Mouse (Mus musculus) stomach, postnatal 0 days (tissue): ENCODE data around the gene Tnrc6a. TPM values are rescaled to one million over a fixed set of nuclear protein-coding genes. Genes with fewer than 3 reads are reported as not detected.
"Not testable (repeated sequence)": the region's sequence is repeated elsewhere in the genome, so short reads cannot be mapped to it uniquely, and the experiment has no call there.

Source experiments
- ATAC-seq: fragments of 200-750 bp; cut with Nextera tagmentation; 2 replicates; pipeline ENCODE4 v1.8.0; 2017; ENCODE audit not compliant: low FRiP score, low TSS enrichment
- DNase-seq: peaks from one replicate; pipeline ENCODE4 v3.0.0-alpha.2; 2016; ENCODE audit warnings: low spot score
- H3K27ac ChIP-seq: fragments of 300-500 bp; sonication (generic); replicated peaks from 2 replicates; pipeline ENCODE4 v1.5.1; 2014; ENCODE audit warnings: mild to moderate bottlenecking, control low read depth
- H3K27me3 ChIP-seq: fragments of 300-500 bp; sonication (generic); 2 replicates; pipeline ENCODE4 v1.6.1; 2014; ENCODE audit warnings: low read length; ENCODE audit not compliant: control insufficient read depth, insufficient read depth
- H3K36me3 ChIP-seq: fragments of 300-500 bp; sonication (generic); 2 replicates; pipeline ENCODE4 v1.6.1; 2014; ENCODE audit warnings: low read length, mixed read lengths; ENCODE audit not compliant: control insufficient read depth, insufficient read depth
- H3K4me1 ChIP-seq: fragments of 300-500 bp; sonication (generic); replicated peaks from 2 replicates; pipeline ENCODE4 v1.6.1; 2014; ENCODE audit warnings: antibody characterized with exemption; ENCODE audit not compliant: control insufficient read depth, insufficient read depth
- H3K4me2 ChIP-seq: fragments of 300-500 bp; sonication (generic); replicated peaks from 2 replicates; pipeline ENCODE4 v1.6.1; 2014; ENCODE audit warnings: low read depth, mild to moderate bottlenecking, control low read depth, moderate library complexity
- H3K4me3 ChIP-seq: fragments of 300-500 bp; sonication (generic); 2 replicates; pipeline ENCODE4 v1.5.1; 2014; ENCODE audit warnings: low read depth, low read length, control low read depth
- H3K9ac ChIP-seq: fragments of 300-500 bp; sonication (generic); 2 replicates; pipeline ENCODE4 v1.6.1; 2014; ENCODE audit warnings: mild to moderate bottlenecking, low read length, control low read depth, mixed read lengths
- H3K9me3 ChIP-seq: fragments of 300-500 bp; sonication (generic); 2 replicates; pipeline ENCODE4 v1.6.1; 2016; ENCODE audit warnings: low read length; ENCODE audit not compliant: control insufficient read depth
- CTCF ChIP-seq: IDR thresholded peaks from 2 replicates; pipeline ENCODE4 v1.5.1; 2016; ENCODE audit warnings: antibody characterized with exemption, low read depth, mild to moderate bottlenecking, moderate library complexity
- EP300 ChIP-seq: optimal IDR thresholded peaks from 2 replicates; pipeline ENCODE3; 2016; ENCODE audit warnings: antibody characterized with exemption
- WGBS: fragments of 180-500 bp; shearing (Covaris S2); extraction: QIAGEN DNeasy Blood & Tissue Kit; methylation state at CpG from one replicate; pipeline ENCODE4 v1.1.7; 2014; 5-methylcytosine and 5-hydroxymethylcytosine counted together
- polyA plus RNA-seq: library from polyadenylated mRNA; unstranded; fragments of >200 nt; fragmentation: Nextera tagmentation; extraction: Ambion mirVana; gene quantifications from 2 replicates; pipeline ENCODE4 v1.2.1, GENCODE M21; 2015

Gene Tnrc6a
- polyA plus RNA-seq, 1 experiment from 2014 or later, result 44.2 TPM

DNA sequence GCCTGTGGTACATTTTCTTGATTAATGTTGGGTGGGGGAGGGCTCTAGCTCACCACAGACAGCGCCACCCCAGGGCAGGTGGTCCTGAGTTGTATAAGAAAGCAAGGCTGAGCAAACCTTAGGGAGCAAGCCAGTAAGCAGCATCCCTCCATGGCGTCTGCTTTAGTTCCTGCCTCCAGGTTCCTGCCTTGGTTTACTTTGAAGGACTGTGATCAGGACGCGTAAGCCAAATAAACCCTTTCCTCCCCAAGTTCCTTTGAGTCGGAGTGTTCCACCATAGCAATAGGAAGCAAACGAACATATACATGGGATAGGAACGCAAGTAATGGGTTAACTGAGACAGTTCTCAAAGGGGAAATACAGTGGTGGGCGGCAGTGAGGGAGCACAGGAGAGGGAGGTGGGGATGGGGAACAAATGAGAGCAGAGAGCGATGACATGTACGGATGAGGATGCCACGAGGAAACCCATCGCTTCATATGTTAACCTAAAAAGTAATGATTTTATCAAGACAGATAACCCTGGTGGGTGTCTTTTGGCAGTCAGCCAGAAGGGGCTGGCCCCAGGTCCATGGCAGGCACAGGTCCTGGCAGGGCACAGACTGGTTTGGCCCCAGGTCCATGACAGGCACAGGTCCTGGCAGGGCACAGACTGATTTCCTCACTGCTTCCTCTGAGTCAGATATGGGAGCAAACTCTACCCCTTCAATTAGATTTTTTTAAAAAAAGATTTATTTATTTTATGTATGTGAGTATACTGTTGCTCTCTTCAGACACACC lies 27.2 kb upstream of the Tnrc6a start:
- TF ChIP-seq CTCF, result peak; percentile 28; the same call in 1 of the 2 replicates
- TF ChIP-seq EP300, result no peak
- no peak overlapping the region for H3K27ac ChIP-seq
- no peaks in the 10 kb centered on the region for H3K36me3 ChIP-seq
- H3K4me2 ChIP-seq, result no peak overlapping the region
- DNase-seq (peak; percentile 42), ATAC-seq (no peak)
- no peaks in the 10 kb centered on the region for H3K4me1 ChIP-seq
- no peaks in the 10 kb centered on the region for H3K27me3 ChIP-seq
- no peak overlapping the region for H3K4me3 ChIP-seq
- H3K9me3 ChIP-seq, result no peaks in the 10 kb centered on the region
- no peak overlapping the region for H3K9ac ChIP-seq
- 82% methylated on average over 12 of the region's 12 CpGs for WGBS

DNA sequence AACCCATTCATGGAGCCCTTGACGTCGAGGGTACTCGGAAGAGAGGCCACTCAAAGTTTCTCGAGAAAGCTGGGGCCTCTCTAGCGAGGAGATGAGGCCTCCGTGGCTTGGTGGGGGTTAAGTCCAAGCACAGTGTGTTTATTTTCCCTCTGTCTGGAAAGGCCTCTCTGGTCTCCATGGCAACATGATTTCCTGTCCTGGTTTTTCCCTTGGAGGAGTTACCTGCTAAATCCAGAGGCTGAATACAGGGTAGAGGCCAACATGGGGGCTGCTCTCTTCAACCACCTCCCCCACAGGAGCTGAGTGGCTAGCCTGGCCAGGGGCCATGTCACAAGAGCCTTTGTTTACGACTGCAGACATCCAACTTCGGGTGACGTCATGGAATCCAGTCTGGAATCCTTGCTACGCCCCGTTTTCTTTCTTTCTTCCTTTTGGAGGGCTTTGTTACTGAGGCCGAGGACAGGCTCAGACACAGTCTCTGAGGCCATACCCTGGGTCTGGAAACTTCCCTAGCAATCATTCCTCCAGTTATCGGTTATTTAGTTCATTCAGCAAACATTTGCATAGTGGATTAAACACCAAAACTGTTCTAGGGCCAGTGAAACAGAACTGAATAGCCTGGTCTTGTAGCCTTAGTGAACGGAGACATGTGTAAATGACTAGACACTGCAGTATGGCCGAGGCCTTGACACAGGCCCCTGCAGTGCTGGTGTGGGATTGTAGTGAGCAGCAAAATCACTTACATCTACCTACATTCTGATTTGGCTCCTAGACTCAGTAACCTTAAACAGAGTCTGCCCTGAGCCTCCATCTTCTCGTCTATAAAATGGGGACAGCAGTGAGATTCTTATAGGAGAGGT lies 25.6 kb upstream of the Tnrc6a start:
- H3K4me2 ChIP-seq, result no peak overlapping the region
- 10% methylated on average over 16 of the region's 16 CpGs for WGBS
- no peaks in the 10 kb centered on the region for H3K27me3 ChIP-seq
- 0 out of 2 replicates have a peak overlapping the region, but pooled peaks have one; percentile 18 for H3K9ac ChIP-seq
- DNase-seq (peak; percentile 87), ATAC-seq (peak; percentile 92)
- no peak overlapping the region for H3K4me3 ChIP-seq
- TF ChIP-seq EP300 (peak; percentile 61), CTCF (no peak)
- no peaks in the 10 kb centered on the region for H3K4me1 ChIP-seq
- no peaks in the 10 kb centered on the region for H3K9me3 ChIP-seq
- peak overlapping the region; percentile 89 for H3K27ac ChIP-seq
- no peaks in the 10 kb centered on the region for H3K36me3 ChIP-seq

DNA sequence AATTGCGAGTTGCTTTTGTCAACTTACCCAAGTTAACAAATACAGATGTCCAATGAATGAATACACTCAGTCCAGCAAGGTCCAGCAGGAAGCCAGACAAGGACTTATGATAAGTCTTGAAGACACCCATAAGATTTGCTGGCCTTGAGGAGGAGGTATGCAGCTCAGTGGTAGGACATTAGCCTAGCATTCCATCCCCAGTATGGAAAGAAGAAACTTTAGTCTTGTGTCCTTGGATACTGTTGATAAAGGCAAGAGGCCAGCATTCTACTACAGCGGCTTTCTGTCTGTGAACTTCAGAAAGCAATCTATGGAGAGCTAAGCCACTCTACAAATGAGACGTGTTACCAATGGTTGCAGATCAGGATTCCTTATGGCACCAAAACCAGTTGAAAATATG lies 22.4 kb upstream of the Tnrc6a start:
- 68% methylated on average over 3 of the region's 3 CpGs for WGBS
- DNase-seq (no peak), ATAC-seq (no peak)
- no peak overlapping the region for H3K9ac ChIP-seq
- H3K27ac ChIP-seq, result no peak overlapping the region
- no peaks in the 10 kb centered on the region for H3K27me3 ChIP-seq
- H3K4me1 ChIP-seq, result no peaks in the 10 kb centered on the region
- TF ChIP-seq CTCF (no peak), EP300 (no peak)
- H3K36me3 ChIP-seq, result no peaks in the 10 kb centered on the region
- H3K4me3 ChIP-seq, result no peak overlapping the region
- H3K4me2 ChIP-seq, result no peak overlapping the region
- H3K9me3 ChIP-seq, result no peaks in the 10 kb centered on the region

GRCm38 (mm10) chr7:123105381-123105780 lies 18.3 kb upstream of the Tnrc6a start:
- not testable (repeated sequence) for H3K36me3 ChIP-seq, H3K27ac ChIP-seq, H3K4me1 ChIP-seq, ATAC-seq, DNase-seq, H3K4me2 ChIP-seq, H3K9me3 ChIP-seq, H3K9ac ChIP-seq, H3K27me3 ChIP-seq, H3K4me3 ChIP-seq
- 31% methylated on average over 1 of the region's 1 CpGs for WGBS

DNA sequence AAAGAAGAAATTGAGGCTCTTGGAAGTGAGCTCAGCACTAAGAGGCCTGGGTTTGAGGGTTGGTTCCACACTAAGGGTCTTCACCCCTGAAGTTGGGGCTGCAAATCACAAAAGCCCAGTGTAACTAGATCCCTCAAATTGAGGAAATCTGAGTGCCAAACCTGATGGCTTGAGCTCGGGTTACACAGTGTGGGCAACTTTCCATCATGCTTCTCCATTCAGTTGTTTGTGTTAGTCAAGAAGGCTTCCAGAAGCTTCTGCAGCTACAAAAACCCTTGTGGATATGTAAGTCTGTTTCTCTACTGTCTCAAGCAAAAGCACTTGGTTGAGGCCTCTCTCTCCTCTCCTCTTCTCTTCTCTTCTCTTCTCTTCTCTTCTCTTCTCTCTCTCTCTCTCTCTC lies 17.8 kb upstream of the Tnrc6a start:
- WGBS, result 35% methylated on average over 1 of the region's 1 CpGs
- DNase-seq (no peak), ATAC-seq (no peak)
- H3K9ac ChIP-seq, result no peak overlapping the region
- H3K4me1 ChIP-seq, result peaks cover 8% of the 10 kb centered on the region; the same call in 1 of the 2 replicates
- H3K27ac ChIP-seq, result no peak overlapping the region
- H3K4me2 ChIP-seq, result no peak overlapping the region
- no peaks in the 10 kb centered on the region for H3K27me3 ChIP-seq
- H3K4me3 ChIP-seq, result no peak overlapping the region
- H3K9me3 ChIP-seq, result no peaks in the 10 kb centered on the region
- H3K36me3 ChIP-seq, result no peaks in the 10 kb centered on the region
- TF ChIP-seq CTCF, result no peak

DNA sequence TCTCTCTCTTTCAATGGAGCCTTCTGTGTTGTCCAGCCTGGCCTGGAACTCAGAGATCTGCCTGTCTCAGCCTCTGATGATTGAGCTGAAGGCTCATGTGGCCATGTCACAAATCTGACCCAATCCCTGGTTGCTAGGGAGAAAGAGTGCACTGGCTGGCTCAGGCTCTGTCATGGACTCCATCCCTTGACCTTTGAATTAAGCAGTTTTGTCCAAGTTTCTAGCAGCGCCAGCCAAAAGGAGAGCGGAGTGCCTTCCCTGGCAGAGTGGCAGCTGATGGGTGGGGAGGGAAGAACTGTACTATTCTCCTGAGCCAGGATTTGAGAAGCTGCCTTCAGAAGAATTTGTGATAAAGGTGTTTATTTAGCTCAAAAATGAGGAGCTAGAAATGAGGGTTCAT lies 17.4 kb upstream of the Tnrc6a start:
- Histone ChIP-seq H3K9ac (no peak overlapping the region), H3K36me3 (no peaks in the 10 kb centered on the region), H3K4me1 (peaks cover 8% of the 10 kb centered on the region; the same call in 1 of the 2 replicates), H3K4me2 (no peak overlapping the region), H3K4me3 (no peak overlapping the region), H3K27me3 (no peaks in the 10 kb centered on the region), H3K9me3 (no peaks in the 10 kb centered on the region), H3K27ac (no peak overlapping the region)
- WGBS, result 89% methylated on average over 2 of the region's 2 CpGs
- ATAC-seq (no peak), DNase-seq (no peak)
- TF ChIP-seq EP300 (no peak), CTCF (no peak)
